Mouse (Mus musculus) mouse embryonic stem cell (cell line): Measurements from ENCODE around the gene Serpina1b.
"Not testable (repeated sequence)": the region's sequence is repeated elsewhere in the genome, so short reads cannot be mapped to it uniquely, and the experiment has no call there.

Source experiments
- in situ Hi-C, 2 experiments: fragments of 300-500 bp; cut with MboI; formaldehyde crosslinking; loops; 1 replicate in 1 of 2; 3 replicates in 1 of 2; pipeline ENCODE4 v1.14.3; 2019 to 2020; ENCODE audit warnings: low sequenced_read_pairs in 2 of 2, low pct_unique_long_range_greater_than_20kb in 1 of 2, mixed read lengths in 1 of 2; ENCODE audit not compliant: unreplicated experiment in 1 of 2

Serpina1b gene

GRCm38 (mm10) chr12:103830273-103830672 is at the start of gene Serpina1b:
Gene Serpina1b (minus strand): TSS chr12:103830373.
- in situ Hi-C loops, result not testable (repeated sequence)

- in situ Hi-C loops, result not testable (repeated sequence)
These were observed 36.7 kb upstream of the Serpina1b start for GRCm38 (mm10) chr12:103866873-103867272.

GRCm38 (mm10) chr12:103863101-103863974 is 33.2 kb upstream of the Serpina1b start, which contains the start of gene Serpina1a:
Gene Serpina1a (minus strand): TSS chr12:103863562.
- in situ Hi-C loops, result not testable (repeated sequence)

GRCm38 (mm10) chr12:103860976-103861375 is 30.8 kb upstream of the Serpina1b start:
- in situ Hi-C loops, result no loop called here

GRCm38 (mm10) chr12:103860571-103860970 is 30.4 kb upstream of the Serpina1b start:
- in situ Hi-C loops, result not testable (repeated sequence)

- in situ Hi-C loops, result not testable (repeated sequence)
These were observed 29.4 kb upstream of the Serpina1b start for GRCm38 (mm10) chr12:103859584-103859983.

- in situ Hi-C loops, result not testable (repeated sequence)
These were observed 22.9 kb upstream of the Serpina1b start for GRCm38 (mm10) chr12:103853032-103853431.

GRCm38 (mm10) chr12:103827661-103828372 is 2.4 kb downstream of the Serpina1b start:
- in situ Hi-C loops, result not testable (repeated sequence)

GRCm38 (mm10) chr12:103823826-103824225 is 6.3 kb downstream of the Serpina1b start:
- in situ Hi-C loops, result not testable (repeated sequence)

- in situ Hi-C loops, result not testable (repeated sequence)
These were observed 56.8 kb downstream of the Serpina1b start, which contains the start of gene Serpina1d for GRCm38 (mm10) chr12:103773246-103773851. Gene Serpina1d (minus strand): TSS chr12:103773592.

- in situ Hi-C loops, result not testable (repeated sequence)
These were observed 59.6 kb downstream of the Serpina1b start for GRCm38 (mm10) chr12:103770597-103770996.

GRCm38 (mm10) chr12:103763083-103763482 is 67.1 kb downstream of the Serpina1b start:
- in situ Hi-C loops, result not testable (repeated sequence)

- in situ Hi-C loops, result not testable (repeated sequence)
These were observed 69.9 kb downstream of the Serpina1b start for GRCm38 (mm10) chr12:103760316-103760715.

GRCm38 (mm10) chr12:103745957-103746356 is 84.2 kb downstream of the Serpina1b start:
- in situ Hi-C loops, result not testable (repeated sequence)

- in situ Hi-C loops, result not testable (repeated sequence)
These were observed 92.2 kb downstream of the Serpina1b start for GRCm38 (mm10) chr12:103737791-103738580.

- in situ Hi-C loops, result not testable (repeated sequence)
These were observed 94.6 kb downstream of the Serpina1b start for GRCm38 (mm10) chr12:103735566-103735965.

- in situ Hi-C loops, result not testable (repeated sequence)
These were observed 95.1 kb downstream of the Serpina1b start for GRCm38 (mm10) chr12:103735101-103735500.

- in situ Hi-C loops, result no loop called here
These were observed 118.6 kb downstream of the Serpina1b start for GRCm38 (mm10) chr12:103711537-103711936.
